Mouse (Mus musculus): ENCODE measurements at regions not wholly inside any gene's neighbourhood (a gene's known extent, or its start where the extent isn't known, plus 50 kb on each side); places are given as distances from the start of the nearest gene placed in this dataset.

DNA sequence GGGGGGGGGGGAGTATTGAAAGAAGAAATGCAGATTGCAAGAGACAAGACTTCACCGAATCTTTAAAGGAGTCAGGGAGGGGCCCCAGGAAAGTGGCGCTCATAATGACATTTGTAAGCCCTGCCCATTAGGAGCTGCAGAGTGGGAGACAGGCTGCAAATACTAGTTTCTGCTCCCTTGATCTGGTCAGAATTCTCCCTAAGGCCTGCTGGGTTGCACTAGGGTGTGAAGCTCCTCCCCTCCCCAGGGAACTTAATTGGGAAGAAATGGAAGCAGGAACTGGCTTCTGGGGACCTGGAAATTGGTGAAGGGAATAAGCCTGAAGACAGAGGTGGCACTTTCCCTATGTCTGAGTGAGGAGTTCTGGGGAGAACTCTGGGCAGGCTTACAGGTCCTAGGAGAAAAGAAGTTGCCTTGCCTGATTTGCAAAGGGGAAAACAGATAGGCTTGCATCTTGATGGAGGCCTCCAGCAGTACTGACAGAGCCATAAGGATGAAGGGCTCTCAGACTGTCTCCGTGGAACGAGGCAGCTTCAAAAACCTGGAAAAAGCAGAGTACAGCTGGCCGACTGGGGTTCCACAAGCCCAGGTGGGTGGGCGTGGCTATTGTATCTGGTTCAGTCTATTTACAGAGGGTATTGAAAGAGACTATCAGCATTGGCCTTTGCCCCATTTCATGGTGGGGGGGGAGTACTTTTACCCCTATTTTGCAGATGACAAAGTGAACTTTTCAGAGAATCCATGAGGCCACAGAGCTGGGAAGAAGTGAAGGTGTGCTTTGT is 125.7 kb downstream of the Plpp3 start:
- WGBS, result 23% methylated on average over 6 of the region's 6 CpGs
- no peak overlapping the region for H3K9ac ChIP-seq (ENCODE audit: low read length)
- H3K4me3 ChIP-seq (ENCODE audit: low read length), result no peak overlapping the region
- peaks cover 13% of the 10 kb centered on the region for H3K4me1 ChIP-seq (replicated peaks; ENCODE audit: control insufficient read depth, insufficient read depth, low read length)
- ATAC-seq (ENCODE audit: low read depth), result no peak
- H3K36me3 ChIP-seq (ENCODE audit: control insufficient read depth, insufficient read depth, low read length), result no peaks in the 10 kb centered on the region
- no peak overlapping the region for H3K4me2 ChIP-seq (ENCODE audit: low read depth, low read length)
- no peaks in the 10 kb centered on the region for H3K27me3 ChIP-seq (ENCODE audit: control insufficient read depth, insufficient read depth, low read depth, low read length)
- no peak overlapping the region for H3K27ac ChIP-seq (ENCODE audit: low read length)
- no peaks in the 10 kb centered on the region for H3K9me3 ChIP-seq (ENCODE audit: control insufficient read depth, low read length)

DNA sequence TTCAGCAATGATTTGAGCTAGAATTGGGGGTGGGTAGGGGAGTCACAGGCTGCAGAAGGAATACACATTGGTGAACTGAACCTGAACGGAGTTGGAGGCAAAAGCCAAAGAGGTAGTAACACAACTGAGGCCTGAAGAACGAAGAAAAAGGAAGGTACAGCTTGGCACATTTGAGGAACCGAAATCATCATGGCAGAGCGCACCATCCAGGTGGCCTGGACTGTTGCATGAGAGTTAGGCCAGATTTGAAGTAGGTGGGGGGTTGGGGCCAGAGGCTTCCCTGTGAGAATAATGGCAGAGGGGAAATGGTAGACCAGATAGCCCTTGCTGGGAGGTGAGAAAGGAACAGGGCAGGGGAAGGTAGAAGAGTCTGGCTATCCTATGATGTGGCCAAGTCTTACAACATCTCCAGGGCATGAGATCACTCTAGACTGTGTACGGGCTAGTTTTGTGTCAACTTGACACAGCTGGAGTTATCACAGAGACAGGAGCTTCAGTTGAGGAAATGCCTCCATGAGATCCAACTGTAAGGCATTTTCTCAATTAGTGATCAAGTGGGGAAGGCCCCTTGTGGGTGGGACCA is 128.4 kb downstream of the Plpp3 start:
- no peaks in the 10 kb centered on the region for H3K27me3 ChIP-seq (ENCODE audit: control insufficient read depth, insufficient read depth, low read depth, low read length)
- H3K4me3 ChIP-seq (ENCODE audit: low read length), result no peak overlapping the region
- H3K4me2 ChIP-seq (ENCODE audit: low read depth, low read length), result no peak overlapping the region
- no peak for ATAC-seq (ENCODE audit: low read depth)
- WGBS, result 92% methylated on average over 5 of the region's 5 CpGs
- H3K36me3 ChIP-seq (ENCODE audit: control insufficient read depth, insufficient read depth, low read length), result no peaks in the 10 kb centered on the region
- H3K4me1 ChIP-seq (replicated peaks; ENCODE audit: control insufficient read depth, insufficient read depth, low read length), result peaks cover 13% of the 10 kb centered on the region
- no peak overlapping the region for H3K9ac ChIP-seq (ENCODE audit: low read length)
- no peaks in the 10 kb centered on the region for H3K9me3 ChIP-seq (ENCODE audit: control insufficient read depth, low read length)
- H3K27ac ChIP-seq (ENCODE audit: low read length), result no peak overlapping the region

DNA sequence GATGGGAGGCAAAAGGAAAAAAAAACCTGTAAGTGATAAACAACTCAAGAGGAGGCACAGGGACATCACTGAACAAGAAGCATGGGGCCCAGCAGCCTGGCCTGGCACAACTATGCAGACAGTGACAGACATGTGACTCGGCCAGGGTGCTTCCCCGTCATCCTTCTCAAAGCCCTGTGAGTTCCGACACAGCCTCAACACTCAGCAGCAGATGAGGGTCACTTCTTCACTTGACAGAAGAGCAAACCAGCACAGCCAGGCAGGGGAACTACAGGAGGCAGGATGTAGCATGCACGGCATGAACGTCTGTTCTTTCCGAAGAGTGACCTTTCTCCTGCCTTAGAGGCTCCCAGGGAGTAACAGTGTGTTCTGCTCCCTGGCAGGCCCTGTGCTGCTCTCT is 129.2 kb downstream of the Plpp3 start:
- Histone ChIP-seq H3K4me1 (replicated peaks; ENCODE audit: control insufficient read depth, insufficient read depth, low read length) (peaks cover 13% of the 10 kb centered on the region), H3K4me2 (ENCODE audit: low read depth, low read length) (no peak overlapping the region), H3K27me3 (ENCODE audit: control insufficient read depth, insufficient read depth, low read depth, low read length) (no peaks in the 10 kb centered on the region), H3K27ac (ENCODE audit: low read length) (no peak overlapping the region), H3K36me3 (ENCODE audit: control insufficient read depth, insufficient read depth, low read length) (no peaks in the 10 kb centered on the region), H3K9ac (ENCODE audit: low read length) (no peak overlapping the region), H3K9me3 (ENCODE audit: control insufficient read depth, low read length) (no peaks in the 10 kb centered on the region), H3K4me3 (ENCODE audit: low read length) (no peak overlapping the region)
- no peak for ATAC-seq (ENCODE audit: low read depth)
- WGBS, result 53% methylated on average over 6 of the region's 6 CpGs

DNA sequence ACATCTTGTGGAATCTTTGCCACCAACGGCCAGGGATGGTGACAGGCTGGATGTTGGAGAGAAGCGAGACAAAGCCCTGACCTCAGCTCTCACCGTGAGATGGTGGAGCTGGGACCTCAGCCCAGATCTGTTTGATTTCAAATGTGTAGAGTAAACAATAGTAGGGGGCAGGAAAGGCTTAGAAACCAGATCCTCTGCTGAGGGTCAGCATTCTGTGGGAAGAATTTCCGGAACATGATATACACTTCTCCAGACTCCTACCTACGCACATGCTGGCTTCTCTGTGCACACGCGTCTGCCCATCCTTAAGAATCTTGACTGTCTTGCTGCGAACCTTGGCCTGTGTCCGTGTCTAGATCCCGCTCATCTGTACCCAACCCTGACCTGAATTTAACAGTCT is 129.7 kb downstream of the Plpp3 start:
- WGBS, result 54% methylated on average over 10 of the region's 10 CpGs
- no peak overlapping the region for H3K9ac ChIP-seq (ENCODE audit: low read length)
- H3K9me3 ChIP-seq (ENCODE audit: control insufficient read depth, low read length), result no peaks in the 10 kb centered on the region
- H3K4me1 ChIP-seq (replicated peaks; ENCODE audit: control insufficient read depth, insufficient read depth, low read length), result peaks cover 11% of the 10 kb centered on the region
- H3K4me2 ChIP-seq (ENCODE audit: low read depth, low read length), result no peak overlapping the region
- peak; percentile 56 for ATAC-seq (ENCODE audit: low read depth)
- H3K4me3 ChIP-seq (ENCODE audit: low read length), result no peak overlapping the region
- no peaks in the 10 kb centered on the region for H3K36me3 ChIP-seq (ENCODE audit: control insufficient read depth, insufficient read depth, low read length)
- H3K27me3 ChIP-seq (ENCODE audit: control insufficient read depth, insufficient read depth, low read depth, low read length), result no peaks in the 10 kb centered on the region
- no peak overlapping the region for H3K27ac ChIP-seq (ENCODE audit: low read length)

DNA sequence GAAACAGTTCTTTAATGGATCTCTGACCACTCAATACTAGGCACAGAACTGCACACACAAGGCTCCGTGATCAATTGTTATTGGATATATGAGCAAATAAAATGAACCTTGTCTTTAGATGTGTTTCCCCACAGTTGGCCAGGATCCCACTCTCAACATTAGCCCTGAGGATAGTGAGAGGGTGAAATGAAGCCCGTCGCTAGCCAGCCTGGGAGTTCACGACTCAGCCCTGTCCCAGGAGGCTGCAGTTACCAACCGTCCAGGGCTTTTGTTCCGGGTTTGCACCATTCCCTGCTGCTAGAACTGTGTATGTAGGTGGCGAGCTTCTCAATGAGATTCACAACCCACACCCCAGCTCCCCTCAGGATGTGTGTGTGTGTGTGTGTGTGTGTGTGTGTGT is 130.3 kb downstream of the Plpp3 start:
- Histone ChIP-seq H3K27me3 (ENCODE audit: control insufficient read depth, insufficient read depth, low read depth, low read length) (no peaks in the 10 kb centered on the region), H3K27ac (ENCODE audit: low read length) (no peak overlapping the region), H3K9ac (ENCODE audit: low read length) (no peak overlapping the region), H3K4me1 (replicated peaks; ENCODE audit: control insufficient read depth, insufficient read depth, low read length) (peaks cover 7% of the 10 kb centered on the region), H3K9me3 (ENCODE audit: control insufficient read depth, low read length) (no peaks in the 10 kb centered on the region), H3K4me3 (ENCODE audit: low read length) (no peak overlapping the region), H3K4me2 (ENCODE audit: low read depth, low read length) (no peak overlapping the region), H3K36me3 (ENCODE audit: control insufficient read depth, insufficient read depth, low read length) (no peaks in the 10 kb centered on the region)
- no peak for ATAC-seq (ENCODE audit: low read depth)
- WGBS, result 57% methylated on average over 7 of the region's 7 CpGs

DNA sequence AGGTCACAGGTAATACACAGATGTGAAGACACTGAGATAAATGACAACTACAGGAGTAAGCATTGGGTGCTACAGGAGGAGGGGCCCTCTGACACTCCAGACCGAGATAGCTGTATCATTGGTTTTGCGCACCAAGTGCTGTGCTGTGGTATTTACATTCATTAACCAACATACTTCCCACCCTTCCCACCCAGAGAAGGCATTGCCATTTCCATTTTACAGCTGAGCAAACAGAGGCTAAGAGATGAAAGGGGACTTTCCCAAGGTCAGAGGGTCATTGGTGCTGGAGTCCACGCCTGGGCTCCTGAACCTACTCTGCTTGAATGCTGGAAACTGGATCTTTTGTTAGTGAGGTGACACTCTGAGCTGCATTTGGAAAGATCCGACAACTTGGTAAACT is 132.5 kb downstream of the Plpp3 start:
- no peaks in the 10 kb centered on the region for H3K27me3 ChIP-seq (ENCODE audit: control insufficient read depth, insufficient read depth, low read depth, low read length)
- WGBS, result 64% methylated on average over 4 of the region's 4 CpGs
- no peak for ATAC-seq (ENCODE audit: low read depth)

DNA sequence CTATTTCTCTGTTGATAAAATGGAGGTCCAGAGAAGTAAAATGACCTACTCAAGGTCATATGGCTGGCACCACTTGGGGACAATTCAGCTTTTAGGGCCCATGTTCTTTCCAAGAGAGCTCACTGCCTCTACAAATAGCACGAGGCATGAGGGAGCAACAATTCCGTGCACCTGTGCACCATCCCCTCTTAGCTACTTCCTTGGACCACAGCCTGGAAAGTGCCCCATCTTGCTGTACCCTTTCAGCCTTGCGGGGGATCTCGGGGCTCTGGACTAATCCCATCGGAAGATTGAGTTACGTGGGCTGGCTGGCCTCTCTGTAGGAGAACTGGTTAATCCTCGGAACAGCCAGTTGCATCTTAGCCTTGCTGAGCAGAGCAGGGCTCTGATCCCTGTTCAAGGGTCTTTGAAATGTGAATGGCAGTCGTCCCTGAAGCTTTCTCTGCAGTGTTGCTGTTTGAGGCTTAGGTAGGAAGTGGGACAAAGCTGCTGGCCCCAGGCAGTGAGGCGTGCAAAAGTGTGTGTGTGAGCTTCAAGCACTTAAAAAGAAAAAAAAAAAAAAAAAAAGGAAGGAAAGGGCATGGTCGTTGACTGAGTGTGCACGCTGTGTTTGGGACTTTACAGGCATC is 133.8 kb downstream of the Plpp3 start:
- H3K36me3 ChIP-seq (ENCODE audit: control insufficient read depth, insufficient read depth, low read length), result no peaks in the 10 kb centered on the region
- WGBS, result 32% methylated on average over 11 of the region's 11 CpGs
- H3K27me3 ChIP-seq (ENCODE audit: control insufficient read depth, insufficient read depth, low read depth, low read length), result no peaks in the 10 kb centered on the region
- H3K9me3 ChIP-seq (ENCODE audit: control insufficient read depth, low read length), result no peaks in the 10 kb centered on the region
- H3K4me3 ChIP-seq (ENCODE audit: low read length), result no peak overlapping the region
- no peak overlapping the region for H3K27ac ChIP-seq (ENCODE audit: low read length)
- H3K4me1 ChIP-seq (replicated peaks; ENCODE audit: control insufficient read depth, insufficient read depth, low read length), result peaks cover 3% of the 10 kb centered on the region
- no peak for ATAC-seq (ENCODE audit: low read depth)
- no peak overlapping the region for H3K9ac ChIP-seq (ENCODE audit: low read length)
- H3K4me2 ChIP-seq (ENCODE audit: low read depth, low read length), result no peak overlapping the region

More for the DNA sequence above, 132.5 kb downstream of the Plpp3 start:
- H3K27ac ChIP-seq (ENCODE audit: low read length), result no peak overlapping the region
- peaks cover 3% of the 10 kb centered on the region for H3K4me1 ChIP-seq (replicated peaks; ENCODE audit: control insufficient read depth, insufficient read depth, low read length)
- no peak overlapping the region for H3K9ac ChIP-seq (ENCODE audit: low read length)
- H3K4me3 ChIP-seq (ENCODE audit: low read length), result no peak overlapping the region
- no peak overlapping the region for H3K4me2 ChIP-seq (ENCODE audit: low read depth, low read length)
- H3K9me3 ChIP-seq (ENCODE audit: control insufficient read depth, low read length), result no peaks in the 10 kb centered on the region
- H3K36me3 ChIP-seq (ENCODE audit: control insufficient read depth, insufficient read depth, low read length), result no peaks in the 10 kb centered on the region

DNA sequence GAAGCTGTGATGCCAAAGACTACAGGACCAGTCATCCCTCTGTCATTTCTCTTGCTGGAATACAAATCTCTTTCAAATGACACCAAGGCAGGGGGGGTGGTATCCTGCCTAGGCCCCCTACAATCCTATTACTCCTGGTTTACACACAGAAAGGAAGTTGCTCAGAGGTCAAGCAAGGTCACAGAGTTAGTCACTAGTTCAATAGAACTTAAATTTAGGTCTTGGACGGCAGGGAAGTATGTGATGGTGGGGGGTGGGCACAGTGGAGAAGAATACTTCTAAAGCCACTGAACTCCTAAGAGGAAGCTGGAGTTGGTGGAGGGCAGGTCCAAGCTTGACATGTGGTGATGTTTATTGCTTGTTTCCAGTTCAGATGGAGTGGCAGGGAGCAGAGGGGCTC is 134.4 kb downstream of the Plpp3 start:
- Histone ChIP-seq H3K4me3 (ENCODE audit: low read length) (no peak overlapping the region), H3K4me2 (ENCODE audit: low read depth, low read length) (no peak overlapping the region), H3K9me3 (ENCODE audit: control insufficient read depth, low read length) (no peaks in the 10 kb centered on the region), H3K36me3 (ENCODE audit: control insufficient read depth, insufficient read depth, low read length) (no peaks in the 10 kb centered on the region), H3K27ac (ENCODE audit: low read length) (peak overlapping the region; percentile 38; the same call in 1 of the 2 replicates), H3K9ac (ENCODE audit: low read length) (no peak overlapping the region), H3K27me3 (ENCODE audit: control insufficient read depth, insufficient read depth, low read depth, low read length) (no peaks in the 10 kb centered on the region), H3K4me1 (replicated peaks; ENCODE audit: control insufficient read depth, insufficient read depth, low read length) (peaks cover 3% of the 10 kb centered on the region)
- 25% methylated on average over 1 of the region's 1 CpGs for WGBS
- peak; percentile 59; the same call in 1 of the 2 replicates for ATAC-seq (ENCODE audit: low read depth)

DNA sequence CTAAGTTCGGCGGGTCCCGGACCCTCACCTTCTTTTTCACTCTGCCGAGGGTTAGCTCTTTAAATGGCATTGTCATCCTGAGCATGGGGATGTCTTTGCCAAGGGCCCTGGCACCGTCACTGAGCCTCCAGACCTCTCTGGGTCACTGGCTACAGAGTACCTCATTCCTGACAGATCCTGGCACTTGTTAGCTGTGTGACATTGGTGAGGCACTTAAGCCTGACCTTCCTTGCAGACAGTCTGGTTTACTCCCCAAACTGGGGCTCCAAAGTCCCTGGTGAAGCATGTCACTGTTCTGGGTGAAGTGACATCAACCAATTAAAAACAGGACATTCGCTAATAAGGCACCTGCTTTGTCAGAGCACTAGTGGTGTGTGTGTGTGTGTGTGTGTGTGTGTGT is 142.2 kb downstream of the Plpp3 start:
- Histone ChIP-seq H3K4me1 (replicated peaks; ENCODE audit: control insufficient read depth, insufficient read depth, low read length) (no peaks in the 10 kb centered on the region), H3K36me3 (ENCODE audit: control insufficient read depth, insufficient read depth, low read length) (no peaks in the 10 kb centered on the region), H3K27ac (ENCODE audit: low read length) (no peak overlapping the region), H3K9ac (ENCODE audit: low read length) (no peak overlapping the region), H3K4me3 (ENCODE audit: low read length) (no peak overlapping the region), H3K4me2 (ENCODE audit: low read depth, low read length) (no peak overlapping the region), H3K27me3 (ENCODE audit: control insufficient read depth, insufficient read depth, low read depth, low read length) (no peaks in the 10 kb centered on the region), H3K9me3 (ENCODE audit: control insufficient read depth, low read length) (no peaks in the 10 kb centered on the region)
- WGBS, result 84% methylated on average over 6 of the region's 6 CpGs
- ATAC-seq (ENCODE audit: low read depth), result no peak
